Mouse (Mus musculus): ENCODE measurements at regions not wholly inside any gene's neighbourhood (a gene's known extent, or its start where the extent isn't known, plus 50 kb on each side); places are given as distances from the start of the nearest gene placed in this dataset.

DNA sequence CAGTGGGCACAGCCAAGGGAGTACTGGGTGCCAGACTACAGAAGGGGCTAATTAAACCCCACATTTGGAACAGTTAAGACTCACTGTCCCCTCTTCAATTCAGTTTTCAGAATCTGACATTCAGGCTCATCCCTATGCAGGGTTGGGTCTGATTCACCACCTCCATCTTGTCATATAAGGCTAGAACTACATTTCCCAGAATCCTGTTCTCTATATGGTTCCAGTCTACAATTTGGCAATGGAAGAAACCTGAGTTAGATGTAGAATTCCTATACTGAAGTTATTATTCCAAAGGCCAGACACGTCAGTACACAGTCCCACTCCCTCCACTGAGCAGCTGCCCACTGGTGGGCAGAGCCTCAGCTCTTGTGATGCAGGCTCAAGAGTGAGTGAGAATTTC, 99.4 kb upstream of the Klf14 start:
- intact Hi-C loops (cut with DNase I; ENCODE audit: low total_unique reads): no loop called here

DNA sequence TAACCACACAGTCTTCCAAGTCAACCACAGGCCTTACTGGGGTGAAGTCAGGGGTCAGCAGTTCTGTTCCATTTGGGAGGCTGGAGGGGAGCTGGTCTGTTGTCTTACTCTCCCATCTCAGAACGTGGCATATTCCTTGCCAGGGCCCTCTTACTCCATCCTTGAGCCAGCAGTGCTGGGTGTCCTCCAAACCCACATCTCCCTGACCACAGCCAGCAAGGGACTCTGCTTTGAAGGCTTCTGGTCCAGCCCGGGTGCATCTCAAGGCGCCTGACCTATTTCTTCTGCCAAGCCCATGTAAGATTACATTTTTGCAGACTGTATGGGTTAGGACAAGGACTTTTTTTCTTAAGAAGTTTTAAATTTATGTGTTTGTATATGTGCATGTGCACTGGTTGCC, 100.1 kb upstream of the Klf14 start:
- no peak for DNase-seq
- intact Hi-C loops (cut with DNase I; ENCODE audit: low total_unique reads): no loop called here

More for the DNA sequence above, 99.4 kb upstream of the Klf14 start:
- DNase-seq: no peak

DNA sequence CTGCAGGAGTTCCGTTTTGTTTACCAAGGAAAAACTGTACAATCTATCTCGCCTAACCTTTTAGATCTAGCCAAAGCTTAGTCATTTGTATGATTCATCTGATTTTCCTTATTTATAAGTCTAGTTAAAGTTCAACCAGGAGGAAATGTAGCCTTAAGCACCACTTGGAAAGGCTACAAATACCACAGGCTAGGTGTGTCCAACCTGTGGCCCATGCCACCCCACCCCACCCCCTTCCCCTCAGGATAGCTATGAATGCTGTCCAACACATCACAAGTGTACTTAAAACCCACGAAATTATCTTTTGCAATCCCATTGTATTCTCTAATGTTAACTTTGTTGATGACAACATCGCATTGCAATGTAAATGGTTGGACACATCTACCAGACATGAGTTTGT, 102.9 kb upstream of the Klf14 start:
- intact Hi-C loops (cut with DNase I; ENCODE audit: low total_unique reads): no loop called here
- DNase-seq: no peak

DNA sequence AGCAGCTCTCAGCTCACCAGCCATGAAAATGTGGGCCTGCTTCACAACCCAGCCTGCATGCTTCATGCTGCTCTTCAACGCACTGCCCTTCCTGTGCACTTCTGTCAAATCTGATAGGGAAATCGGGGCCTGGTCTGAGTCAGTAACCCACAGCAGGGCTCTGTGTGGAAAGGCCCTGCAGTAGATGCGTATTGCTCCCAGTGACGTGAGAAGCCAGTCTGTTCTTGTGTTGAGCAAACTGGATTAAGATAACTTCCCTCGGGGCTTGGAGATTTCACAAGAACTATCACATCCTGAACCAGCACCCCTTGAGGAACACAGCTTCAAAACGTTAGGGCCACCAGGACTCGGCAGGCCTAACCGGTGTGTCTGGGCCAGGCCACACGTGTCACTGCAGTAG, 106.5 kb upstream of the Klf14 start:
- no peak for DNase-seq
- intact Hi-C loops (cut with DNase I; ENCODE audit: low total_unique reads): no loop called here

DNA sequence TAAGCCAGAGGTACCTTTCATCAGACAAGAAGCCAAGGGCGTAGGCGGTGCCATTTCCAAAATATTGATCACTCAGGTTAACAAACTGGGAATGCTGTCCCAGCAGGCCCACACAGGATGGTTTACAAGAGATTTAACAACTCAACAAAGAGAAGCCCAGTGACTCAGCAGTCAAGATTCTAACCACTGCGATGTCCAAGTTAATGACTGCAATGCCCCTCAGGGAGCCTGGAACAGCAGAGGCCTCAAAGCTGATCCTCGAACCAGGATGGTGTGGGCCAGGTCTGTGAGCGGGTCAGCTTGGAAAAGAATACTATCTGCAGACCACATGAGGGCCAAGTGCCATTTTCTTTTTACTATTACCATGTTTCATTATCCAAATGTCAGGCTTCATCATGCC, 108.0 kb upstream of the Klf14 start:
- no peak for DNase-seq
- intact Hi-C loops (cut with DNase I; ENCODE audit: low total_unique reads): no loop called here

DNA sequence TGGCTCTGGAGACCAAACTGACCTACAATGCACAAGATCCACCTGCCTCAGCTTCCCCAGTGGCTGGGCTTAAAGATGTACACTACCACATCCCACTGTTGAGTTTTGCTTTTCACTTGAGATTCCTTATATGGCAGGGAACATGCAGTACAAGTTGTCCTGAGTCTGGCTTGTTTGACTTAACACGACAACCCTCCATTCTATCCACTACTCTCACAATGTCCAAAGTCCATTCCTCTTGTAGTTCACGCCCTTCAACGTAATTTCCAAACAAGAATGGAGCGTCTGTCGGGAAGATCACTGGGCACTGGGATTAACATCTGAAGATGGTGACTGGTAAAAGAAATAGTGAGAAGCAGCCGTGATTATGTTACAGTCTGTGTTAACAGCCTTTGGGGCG, 108.6 kb upstream of the Klf14 start:
- intact Hi-C loops (cut with DNase I; ENCODE audit: low total_unique reads): no loop called here
- DNase-seq: no peak

DNA sequence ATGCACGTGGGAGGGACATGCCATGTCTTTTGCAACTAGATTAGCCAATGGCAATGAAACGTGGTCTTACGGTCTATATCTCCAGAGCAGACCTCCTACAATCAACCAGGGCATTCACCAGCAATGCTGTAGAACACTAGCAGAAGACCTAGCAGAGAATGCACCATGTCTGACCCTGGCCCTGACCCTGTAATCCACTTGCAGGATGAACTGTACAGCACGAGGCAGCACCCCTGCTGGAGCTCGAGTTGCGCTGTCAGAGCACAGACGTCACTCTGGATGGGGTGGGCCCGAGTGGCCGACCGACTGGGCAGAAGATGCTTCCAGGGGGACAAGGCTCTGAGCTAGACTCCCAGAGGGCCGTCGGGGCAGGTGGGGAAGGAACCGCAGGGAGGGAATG, 110.4 kb upstream of the Klf14 start:
- intact Hi-C loops (cut with DNase I; ENCODE audit: low total_unique reads): no loop called here

DNA sequence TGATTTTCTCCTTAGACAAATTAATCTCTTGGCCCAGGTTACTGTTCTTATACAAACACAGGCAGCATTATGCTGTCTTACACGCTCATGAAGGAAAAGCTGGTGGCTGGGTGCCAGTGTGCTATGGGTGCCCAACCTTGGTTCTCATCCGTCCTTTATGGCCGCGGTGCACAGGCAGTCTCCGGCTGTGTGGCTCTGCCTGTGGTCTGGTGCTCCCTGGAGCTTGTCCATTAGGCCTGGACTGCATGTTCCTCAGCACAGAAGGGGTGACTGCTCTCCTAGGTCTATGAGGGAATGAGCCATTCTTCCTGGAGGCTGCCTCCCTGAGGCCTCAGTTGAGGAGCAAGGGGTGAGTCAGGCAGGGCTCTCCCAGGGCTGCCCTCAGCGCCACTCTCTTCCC, 111.7 kb upstream of the Klf14 start:
- intact Hi-C loops (cut with DNase I; ENCODE audit: low total_unique reads): loop anchor here (10.0 kb wide), 1 partner anchor 54 kb away; no protein-coding TSS in a partner anchor
- no peak for DNase-seq

More for the DNA sequence above, 110.4 kb upstream of the Klf14 start:
- no peak for DNase-seq

DNA sequence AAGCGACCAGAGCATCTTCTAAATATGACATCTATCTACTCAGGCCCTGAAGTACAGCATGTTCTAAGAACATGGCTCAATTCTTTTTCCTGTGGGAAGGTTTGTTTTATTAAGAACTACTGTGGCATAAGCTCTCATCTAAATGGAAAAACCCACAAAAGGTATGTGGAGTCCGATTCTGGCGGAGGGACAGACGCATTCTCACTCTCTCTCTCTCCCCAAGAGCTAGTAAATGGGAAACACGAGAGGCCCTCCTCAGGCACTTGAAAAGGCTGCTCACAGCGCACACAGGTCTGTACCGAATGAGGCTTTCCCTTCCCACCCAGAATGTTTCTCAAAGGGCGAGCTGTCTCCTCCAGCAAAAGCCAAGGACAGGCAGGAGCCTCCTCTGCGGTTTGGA, 112.1 kb upstream of the Klf14 start:
- intact Hi-C loops (cut with DNase I; ENCODE audit: low total_unique reads): loop anchor here (10.0 kb wide), 1 partner anchor 54 kb away; no protein-coding TSS in a partner anchor
- DNase-seq: no peak

DNA sequence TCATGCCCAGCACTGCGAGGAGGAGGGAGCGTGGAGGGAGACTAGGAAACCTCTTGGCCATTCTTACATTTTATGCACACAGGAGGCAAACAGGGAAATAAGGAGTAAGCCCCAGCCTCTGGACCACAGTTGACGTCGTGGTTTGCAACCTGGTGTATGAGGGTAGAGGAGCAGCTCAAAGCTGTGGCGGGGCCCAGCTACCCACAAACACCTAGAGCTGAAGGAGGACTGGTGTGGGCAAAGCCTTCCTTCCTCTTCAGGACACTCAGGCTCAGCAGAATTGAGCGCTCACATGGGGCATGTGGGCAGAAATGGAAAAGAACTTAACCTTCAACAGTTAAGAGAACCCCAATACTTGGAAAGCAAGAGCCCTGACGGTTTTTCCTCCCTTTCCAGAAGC, 113.2 kb upstream of the Klf14 start:
- intact Hi-C loops (cut with DNase I; ENCODE audit: low total_unique reads): loop anchor here (10.0 kb wide), 1 partner anchor 53 kb away; no protein-coding TSS in a partner anchor
- no peak for DNase-seq

DNA sequence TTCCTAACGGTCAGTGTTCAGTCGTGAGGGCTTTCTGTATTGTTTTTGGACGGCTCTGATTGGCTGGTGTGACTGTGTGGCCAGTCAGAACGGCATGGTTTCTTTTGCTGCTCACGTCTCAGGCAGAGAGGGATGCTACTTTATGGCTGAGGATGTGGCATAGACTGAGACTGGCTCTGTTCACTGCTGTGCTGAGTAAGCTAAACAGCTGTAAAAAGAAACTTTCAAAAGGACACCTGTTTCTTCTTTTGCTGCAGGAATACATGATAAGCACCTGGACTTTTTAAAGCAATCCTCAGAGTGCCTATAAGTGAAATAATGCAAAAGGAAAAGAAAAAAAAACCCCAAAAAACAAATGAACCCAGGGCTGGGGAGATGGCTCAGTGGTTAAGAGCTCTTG, 113.7 kb upstream of the Klf14 start:
- intact Hi-C loops (cut with DNase I; ENCODE audit: low total_unique reads): loop anchor here (10.0 kb wide), 1 partner anchor 52 kb away; no protein-coding TSS in a partner anchor
- no peak for DNase-seq

DNA sequence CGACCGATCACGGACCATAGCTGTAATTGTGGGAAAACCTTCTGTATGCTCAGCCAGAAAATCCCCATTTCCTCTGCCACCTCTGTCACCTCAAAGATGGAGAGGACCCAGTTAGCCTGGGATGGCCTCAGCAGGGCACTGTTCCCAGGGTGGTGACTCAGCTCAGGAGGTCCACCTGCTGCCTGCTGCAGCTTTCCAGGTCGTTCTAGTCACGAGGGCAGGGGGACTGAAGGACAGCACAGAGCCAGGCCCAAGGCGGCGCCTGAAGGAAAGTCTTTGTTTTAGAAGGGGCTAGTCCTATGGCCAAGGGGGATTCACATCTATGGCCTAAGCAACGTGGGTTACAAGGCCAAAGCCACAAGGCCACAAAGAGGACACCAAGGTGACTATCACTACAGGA, 114.5 kb upstream of the Klf14 start:
- intact Hi-C loops (cut with DNase I; ENCODE audit: low total_unique reads): loop anchor here (10.0 kb wide), 1 partner anchor 51 kb away; no protein-coding TSS in a partner anchor
- DNase-seq: peak; percentile 50

DNA sequence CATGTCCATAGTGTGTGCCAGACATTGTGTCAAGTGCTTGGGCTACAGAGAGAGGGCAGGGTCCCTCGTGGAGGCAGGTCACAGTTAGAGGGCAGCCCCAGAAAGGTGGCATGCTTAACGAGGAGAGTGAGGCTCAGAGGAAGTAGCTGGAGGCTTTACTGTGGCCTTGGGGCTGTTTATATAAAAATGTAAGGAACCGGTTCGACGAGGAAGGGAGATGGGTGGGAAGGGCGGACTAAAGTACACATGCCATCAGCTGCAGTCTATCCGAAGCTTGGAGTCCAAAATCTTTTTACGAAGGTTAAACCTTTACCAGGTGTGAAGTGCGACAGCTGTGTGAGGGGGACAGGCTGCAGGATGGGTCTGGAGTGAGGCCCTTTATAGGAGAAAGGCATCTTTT, 115.5 kb upstream of the Klf14 start:
- DNase-seq: no peak
- intact Hi-C loops (cut with DNase I; ENCODE audit: low total_unique reads): loop anchor here (2.0 to 10.0 kb wide), 2 partner anchors 50 to 102 kb away; no protein-coding TSS in a partner anchor

DNA sequence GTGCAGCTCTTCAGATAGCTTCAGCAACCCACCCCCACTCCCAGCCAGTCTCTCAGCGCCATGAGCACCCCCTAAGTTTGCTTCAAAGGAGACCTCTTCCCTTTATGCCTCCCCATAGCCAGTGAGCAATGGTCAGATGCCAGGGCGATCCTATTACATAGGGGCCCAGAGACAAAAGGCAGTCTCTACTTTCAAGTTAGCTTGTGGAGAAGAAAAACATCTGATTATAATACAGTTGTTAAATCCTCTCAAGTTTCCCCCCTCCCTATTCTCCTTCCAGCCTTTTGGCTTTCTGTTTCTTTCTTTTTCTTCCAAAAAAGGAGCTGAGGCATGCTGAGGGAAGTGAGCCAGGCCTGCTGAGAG, 116.3 kb upstream of the Klf14 start:
- intact Hi-C loops (cut with DNase I; ENCODE audit: low total_unique reads): loop anchor here (2.0 to 10.0 kb wide), 3 partner anchors 50 to 102 kb away; no protein-coding TSS in a partner anchor
- DNase-seq: no peak

DNA sequence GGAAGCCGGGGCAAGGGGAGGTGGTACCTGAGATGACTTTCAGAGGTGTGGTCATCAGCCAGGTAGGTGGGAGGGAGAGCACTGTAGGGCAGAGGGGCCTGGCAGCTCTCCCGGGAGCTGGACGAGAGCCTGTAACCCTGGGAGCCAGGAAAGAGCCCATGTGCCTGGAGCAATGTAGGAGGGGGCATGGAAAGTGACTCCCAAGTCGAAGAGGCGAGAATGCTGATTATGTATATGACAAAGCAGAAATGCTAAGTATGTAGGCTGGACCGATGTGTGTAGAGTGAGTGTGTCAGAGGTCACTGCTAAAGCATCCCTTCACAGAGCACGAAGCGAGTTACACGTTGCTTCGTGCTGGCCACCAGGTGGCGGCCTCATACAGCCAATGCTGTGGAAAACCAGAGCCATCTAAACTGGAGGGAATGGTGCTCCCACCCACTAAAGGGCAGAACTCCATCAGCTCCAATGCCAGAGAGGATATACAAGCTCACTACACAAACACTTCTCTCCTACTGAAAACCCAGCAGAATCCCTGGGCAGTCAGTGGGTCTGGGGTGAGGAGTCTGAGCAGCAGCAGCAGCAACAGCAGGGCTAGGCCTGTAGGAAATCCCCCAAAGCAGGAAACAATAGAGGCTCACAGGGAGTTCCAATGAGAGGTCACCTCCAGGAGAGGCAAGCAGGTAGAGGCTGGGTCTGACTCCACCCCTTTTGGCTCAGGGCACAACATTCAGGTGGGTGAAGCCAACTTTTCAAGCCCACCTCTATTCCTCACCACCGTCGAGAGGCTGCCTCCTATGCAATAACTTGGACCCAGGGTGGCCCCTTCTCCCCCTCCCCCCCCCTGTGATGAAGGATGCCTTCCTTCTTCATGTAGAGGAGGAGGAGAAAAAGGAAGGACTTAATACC, 116.9 kb upstream of the Klf14 start:
- DNase-seq: peak; percentile 83
- intact Hi-C loops (cut with DNase I; ENCODE audit: low total_unique reads): loop anchor here (2.0 to 10.0 kb wide), 3 partner anchors 49 to 101 kb away; no protein-coding TSS in a partner anchor

DNA sequence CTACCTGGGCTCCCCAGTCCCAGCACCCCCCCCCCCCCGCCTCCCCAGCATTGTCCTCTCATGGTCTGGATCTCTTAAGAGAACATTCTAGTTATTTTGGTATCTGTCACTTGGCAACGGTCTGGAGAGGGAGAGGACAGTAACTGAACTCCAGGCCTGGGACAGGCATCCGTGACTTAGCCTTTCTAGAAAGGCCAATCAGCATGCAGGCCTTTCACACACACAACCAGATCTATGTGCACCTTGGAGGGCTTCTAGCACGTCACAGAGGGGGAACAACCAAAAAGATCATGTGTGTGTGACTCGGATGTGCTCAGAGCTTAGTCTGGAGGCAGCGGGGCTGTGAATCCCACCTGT, 117.6 kb upstream of the Klf14 start:
- intact Hi-C loops (cut with DNase I; ENCODE audit: low total_unique reads): loop anchor here (5.0 to 10.0 kb wide), 2 partner anchors 48 to 76 kb away; no protein-coding TSS in a partner anchor
- no peak for DNase-seq

DNA sequence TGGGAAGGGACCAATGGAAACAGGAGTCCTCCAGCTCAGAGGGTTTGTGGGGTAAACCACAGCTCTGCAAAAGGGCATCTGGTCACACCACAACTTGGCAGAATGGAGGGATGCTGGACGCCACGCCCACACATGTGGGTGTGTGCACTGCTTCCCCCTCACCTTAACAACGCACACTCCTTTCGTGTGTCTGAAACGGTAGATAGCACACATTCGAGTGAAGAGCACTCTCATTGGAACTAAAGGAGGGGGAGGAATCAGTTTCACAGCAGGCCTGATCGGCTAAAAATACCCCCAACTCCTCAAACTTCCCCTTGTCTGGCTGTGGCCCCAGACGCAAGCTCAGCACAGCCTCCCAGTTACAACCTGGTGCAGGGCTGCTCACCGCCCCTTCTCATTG, 118.3 kb upstream of the Klf14 start:
- intact Hi-C loops (cut with DNase I; ENCODE audit: low total_unique reads): loop anchor here (5.0 to 10.0 kb wide), 2 partner anchors 48 to 75 kb away; no protein-coding TSS in a partner anchor
- no peak for DNase-seq

DNA sequence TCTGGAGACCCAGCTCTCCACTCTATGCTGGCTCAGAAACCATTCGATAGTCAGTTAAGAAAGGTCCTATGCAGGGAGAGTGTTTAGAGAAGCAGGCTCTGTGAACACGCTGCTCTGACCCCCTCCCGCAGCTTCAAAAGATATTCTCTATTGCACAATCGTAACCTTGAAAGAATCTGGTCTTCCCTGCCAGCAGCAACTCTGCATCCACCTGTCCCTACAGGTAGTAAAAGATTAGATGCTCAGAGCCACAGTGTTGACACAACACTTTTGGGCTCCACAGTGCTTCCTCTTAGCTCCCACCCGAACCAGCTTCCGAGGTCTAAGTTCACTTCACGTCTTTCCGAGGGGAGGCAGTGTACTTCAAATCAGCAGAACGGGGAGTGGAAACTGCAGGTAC, 118.9 kb upstream of the Klf14 start:
- DNase-seq: no peak

DNA sequence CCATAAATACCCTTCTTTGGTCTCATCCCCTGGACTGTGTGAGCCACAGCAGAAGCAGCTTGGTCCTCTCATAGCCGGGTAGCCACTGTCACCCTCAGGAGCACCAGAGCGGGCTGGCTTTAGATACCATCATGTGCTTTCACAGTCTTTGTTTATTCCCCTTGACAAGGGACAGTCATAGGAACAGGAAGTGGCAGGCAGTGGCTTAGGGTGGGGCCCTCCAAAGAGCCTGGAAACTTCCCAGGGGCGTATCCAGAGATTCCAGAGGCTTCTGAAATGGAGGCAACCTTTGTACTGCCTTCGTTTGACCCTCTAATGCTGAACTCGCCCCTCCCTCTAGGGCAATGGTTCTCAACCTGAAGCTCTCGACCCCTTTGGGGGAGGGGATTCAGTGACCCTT, 119.5 kb upstream of the Klf14 start:
- DNase-seq: peak; percentile 50
- intact Hi-C loops (cut with DNase I; ENCODE audit: low total_unique reads): loop anchor here (5.0 to 10.0 kb wide), 2 partner anchors 46 to 74 kb away; no protein-coding TSS in a partner anchor

More for the DNA sequence above, 118.9 kb upstream of the Klf14 start:
- intact Hi-C loops (cut with DNase I; ENCODE audit: low total_unique reads): loop anchor here (5.0 to 10.0 kb wide), 2 partner anchors 47 to 75 kb away; no protein-coding TSS in a partner anchor

DNA sequence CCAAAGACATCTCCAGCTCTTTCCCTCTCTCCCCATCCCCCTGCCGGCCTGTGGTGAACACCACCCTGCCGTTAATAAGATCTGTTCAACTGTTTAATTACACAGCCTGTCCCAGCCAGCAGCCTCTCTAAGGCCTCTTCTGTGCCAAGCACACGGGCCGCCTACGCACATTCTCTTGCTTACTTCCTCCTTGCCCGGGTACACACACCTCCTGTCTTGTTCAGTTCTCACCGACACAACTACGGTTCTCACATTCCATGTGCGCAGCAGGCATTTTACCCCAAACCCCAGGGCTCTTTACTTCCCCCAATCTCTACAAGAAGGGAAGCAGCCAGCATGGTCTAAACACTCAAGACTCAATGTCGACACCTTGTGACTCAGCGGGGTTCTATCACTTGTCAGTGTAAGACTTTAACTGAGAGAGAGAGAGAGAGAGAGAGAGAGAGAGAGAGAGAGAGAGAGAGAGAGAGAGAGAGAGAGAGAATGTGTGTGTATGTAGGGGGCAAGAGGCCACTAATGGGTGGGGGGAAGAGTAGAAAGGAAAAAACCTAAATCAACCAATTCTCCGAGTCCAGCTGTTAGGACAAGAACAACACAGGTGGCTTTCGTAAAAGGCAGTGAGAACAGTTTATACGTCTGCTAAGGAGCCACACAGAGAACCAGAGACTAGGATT, 120.8 kb upstream of the Klf14 start:
- no peak for DNase-seq
- intact Hi-C loops (cut with DNase I; ENCODE audit: low total_unique reads): loop anchor here (5.0 to 10.0 kb wide), 3 partner anchors 45 to 83 kb away; no protein-coding TSS in a partner anchor
